Mouse (Mus musculus) right cerebral cortex, adult 18-20 months (tissue): ENCODE data around the gene Riok1.

Experiments used
- DNase-seq: peaks from one replicate; pipeline ENCODE4 v3.0.0; 2022; ENCODE audit warnings: mixed read lengths

The Riok1 gene

DNA sequence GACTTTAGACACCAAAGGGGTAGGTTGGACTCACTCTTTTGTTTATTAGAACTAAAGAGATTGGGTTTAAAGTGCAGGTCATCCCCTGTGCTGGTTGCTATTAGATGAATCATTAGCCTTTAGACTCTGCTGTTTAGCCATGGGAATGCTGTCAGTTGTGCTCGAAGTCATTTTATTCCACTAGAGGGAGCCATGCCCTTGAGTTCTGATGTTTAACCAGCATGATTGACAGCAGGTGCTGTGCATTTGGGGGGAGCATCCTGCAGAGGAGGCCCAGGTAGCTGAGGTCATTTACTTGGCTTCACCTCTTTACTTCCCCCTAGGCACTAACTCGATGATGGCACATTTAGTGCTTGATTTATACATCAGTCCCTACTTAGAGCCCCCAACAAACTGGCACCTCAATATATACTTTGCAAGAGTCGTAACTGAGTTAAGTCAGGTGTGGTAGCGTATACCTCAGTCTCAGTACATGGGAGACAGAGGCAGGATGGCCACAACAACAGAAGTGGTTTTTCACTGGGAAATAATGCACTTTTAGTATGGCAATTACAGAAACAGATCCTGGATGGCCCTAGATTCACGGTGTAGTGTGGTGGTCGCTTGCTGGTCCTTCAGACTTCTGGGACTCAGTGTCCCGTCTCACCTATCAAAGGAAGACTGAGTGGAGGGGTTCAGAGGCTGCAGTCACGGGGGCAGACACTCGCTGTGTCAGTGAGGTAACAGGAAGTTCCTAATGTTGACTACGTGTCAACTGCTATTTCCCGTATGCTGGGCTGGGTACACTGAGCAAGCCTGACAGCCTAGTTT lies 28.3 kb downstream of the Riok1 start:
- DNase-seq, result peak; percentile 24

DNA sequence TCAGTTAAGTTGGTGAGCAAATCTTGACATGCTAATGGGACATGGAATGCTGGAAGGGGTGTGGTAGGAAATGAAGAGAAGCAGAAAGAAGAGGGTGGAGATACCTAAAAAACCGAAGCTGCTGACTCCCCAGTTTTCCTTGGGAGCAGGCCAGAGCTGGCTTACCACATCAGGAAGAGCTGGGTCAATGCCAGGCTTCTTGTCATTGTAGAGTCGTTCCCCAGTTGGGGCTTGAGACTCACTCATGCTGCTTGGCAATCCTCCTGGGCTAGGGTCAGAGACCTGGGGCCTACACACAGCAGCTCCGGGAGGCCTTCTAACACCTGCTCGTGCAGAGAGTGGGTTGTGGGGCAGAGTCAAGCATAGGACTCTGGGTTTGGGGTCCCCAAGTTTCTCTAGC lies 34.1 kb downstream of the Riok1 start:
- DNase-seq, result no peak

DNA sequence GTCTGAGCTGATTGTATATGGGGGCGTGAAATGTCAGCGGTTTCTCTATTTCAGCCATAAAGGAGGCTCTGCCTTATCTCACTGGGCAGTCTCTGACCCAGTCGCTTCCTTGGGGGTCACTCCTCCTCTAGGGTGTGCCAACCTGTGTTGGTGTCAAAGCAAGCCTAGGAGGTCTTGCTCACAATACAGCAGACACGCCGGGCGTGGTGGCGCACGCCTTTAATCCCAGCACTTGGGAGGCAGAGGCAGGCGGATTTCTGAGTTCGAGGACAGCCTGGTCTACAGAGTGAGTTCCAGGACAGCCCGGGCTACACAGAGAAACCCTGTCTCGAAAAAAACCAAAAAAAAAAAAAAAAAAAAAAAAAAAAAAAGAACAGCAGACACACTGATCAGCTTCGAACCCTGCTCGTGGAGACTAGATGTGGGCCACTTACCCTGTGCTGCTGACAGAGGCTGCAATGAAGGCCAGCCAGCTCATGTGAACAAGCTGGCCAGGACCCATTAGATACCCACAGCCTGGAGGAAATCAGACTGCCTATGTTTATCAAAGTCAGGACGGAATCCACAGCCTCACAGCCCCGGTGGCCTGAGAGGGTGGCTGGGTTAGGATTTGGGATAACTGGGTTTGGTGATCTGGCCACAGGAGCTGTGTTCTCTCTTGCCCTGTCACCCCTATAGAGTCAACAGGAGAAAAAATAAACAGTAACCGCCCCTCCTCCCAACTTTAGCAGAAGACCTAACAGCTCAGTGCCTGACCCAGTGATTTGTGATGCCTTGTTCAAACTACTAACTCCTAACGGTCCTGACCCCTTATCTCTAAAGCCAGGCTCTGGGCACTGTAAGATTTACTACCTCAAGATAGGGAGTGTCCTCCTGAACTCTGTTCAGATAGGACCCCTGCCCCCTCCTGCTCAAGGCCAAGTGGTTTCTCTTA lies 36.8 kb downstream of the Riok1 start:
- DNase-seq, result no peak

DNA sequence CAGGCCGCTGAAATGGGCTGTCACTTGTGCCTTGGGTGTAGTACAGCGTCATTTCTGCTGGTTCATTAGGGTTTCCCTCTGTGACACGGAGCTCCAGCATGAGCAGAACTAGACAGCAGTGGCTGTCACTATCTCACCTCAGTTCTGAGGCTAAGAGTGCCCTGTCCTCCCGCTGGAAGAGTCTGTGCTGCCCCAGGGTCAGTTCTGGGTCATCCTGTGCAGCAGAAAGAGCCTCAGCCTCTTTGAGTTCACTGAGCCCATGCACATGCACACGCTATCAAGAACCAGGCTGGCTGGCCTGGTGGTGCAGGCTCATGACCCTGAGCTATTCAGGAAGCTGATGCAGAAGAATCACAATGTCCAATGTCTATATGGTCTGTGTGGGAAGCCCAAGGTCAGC lies 37.6 kb downstream of the Riok1 start:
- DNase-seq, result no peak

DNA sequence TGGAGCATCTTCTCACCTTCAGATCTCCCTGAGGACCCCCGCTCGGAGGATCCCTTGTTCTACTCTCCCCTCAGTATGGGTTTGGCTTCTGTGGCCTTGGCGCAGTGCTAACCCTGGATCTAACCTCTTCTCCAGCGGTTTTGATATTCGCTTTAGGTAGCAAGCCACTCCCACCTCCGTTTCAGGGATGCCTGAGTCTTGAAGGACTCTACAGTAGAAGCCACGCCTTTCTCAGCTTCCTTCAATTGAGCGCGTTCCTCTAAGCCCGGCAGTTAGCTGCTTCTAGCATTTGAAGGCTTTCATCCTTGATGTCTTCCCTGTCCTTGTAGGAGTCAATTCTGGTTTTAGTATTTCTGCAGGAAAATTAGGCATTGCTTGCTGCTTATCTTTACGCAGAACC lies 40.3 kb downstream of the Riok1 start:
- DNase-seq, result no peak

DNA sequence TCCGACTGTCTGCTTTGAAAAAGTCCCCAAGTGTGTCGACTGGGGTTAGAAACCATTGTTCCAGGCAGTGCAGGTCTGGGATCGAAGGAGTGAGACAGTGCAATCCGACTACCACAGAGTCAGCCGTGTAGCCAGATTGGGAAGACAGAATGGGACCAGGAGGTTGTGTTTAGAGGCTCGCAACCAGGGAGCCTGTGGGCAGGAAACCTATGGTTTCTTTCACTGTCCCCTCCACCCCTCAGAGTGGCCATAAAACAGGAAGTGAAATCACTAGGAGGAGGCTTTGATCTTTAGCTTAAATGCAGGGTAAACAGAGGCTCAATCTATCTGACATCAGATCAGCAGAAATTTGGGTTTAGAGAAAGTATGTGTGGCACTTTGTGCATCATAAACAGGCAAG lies 42.0 kb downstream of the Riok1 start:
- DNase-seq, result no peak

DNA sequence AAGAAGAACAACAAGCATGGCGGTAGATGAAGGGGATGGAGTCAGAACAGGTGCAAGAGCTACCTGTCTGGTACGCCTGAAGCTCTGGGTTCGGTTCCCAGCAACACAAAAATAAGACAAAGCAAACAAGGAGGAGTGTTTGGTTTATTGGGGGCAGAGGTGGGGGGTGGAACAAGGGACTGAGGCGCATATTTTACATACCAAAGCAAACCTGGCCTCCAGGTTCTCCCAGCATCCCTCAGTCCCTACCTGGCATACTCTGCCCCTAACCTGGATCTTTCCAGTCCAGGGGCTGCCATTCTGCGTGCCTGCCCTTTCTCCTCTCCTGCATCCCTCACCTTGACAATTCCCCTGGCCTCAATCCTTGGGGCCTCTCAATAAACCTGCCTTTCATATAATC lies 42.6 kb downstream of the Riok1 start:
- DNase-seq, result no peak

DNA sequence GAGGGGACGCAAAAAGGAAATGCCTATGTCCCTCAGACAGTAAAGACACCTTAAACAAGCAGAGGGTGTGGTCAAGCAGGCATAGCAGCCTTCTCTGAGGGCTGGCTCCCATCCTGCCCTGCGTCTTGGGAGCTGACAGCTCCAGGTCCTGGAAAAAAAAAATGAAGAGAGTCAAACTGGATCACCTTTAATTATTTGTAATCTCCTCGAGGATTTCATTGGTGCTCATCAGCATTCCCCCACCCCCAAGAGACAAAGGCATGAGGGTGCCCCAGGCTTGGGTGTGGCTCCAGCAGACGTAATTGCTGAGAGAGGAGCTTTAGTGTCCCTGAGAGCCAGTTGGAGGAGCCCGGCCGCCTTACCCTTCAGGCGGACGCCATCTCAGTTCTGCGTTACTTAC lies 43.2 kb downstream of the Riok1 start:
- DNase-seq, result no peak

DNA sequence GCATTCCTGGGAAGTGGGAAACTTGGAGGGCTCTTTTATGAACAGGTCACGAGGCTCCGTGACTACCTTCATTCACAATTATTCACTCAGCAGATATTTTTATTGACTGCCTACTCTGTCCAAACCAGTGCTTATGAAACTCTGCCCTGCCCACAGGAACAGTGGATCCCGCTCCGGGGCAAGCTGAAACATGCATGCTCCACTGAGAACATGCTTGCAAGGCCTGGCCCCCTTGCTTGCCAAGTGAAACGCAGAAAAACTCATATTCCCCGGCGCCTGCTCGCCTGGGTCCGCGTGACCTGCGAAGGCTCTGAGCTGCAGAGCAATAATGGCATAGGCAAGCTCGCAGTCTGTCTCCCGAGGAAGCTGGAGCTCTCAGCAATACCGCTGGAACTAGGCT lies 43.9 kb downstream of the Riok1 start:
- no peak for DNase-seq

DNA sequence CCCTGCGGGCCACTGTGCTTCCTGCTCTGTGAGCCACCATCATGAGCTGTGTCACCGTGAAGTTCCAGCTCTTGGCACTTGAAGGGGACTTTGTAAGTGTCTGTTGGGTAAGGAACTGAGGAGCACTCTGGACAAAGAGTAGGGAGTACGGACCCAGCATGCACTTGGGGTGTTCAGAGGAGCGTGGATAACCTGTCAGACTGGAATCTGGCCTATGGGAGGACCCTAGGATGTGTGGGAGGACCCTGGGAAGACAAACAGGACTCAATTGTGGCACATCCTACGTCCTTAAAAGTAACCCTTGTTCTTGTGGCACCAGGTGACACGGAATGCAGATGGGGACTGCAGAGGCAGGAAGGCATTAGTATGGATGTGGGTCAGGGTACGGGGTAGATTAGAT lies 44.4 kb downstream of the Riok1 start:
- no peak for DNase-seq

DNA sequence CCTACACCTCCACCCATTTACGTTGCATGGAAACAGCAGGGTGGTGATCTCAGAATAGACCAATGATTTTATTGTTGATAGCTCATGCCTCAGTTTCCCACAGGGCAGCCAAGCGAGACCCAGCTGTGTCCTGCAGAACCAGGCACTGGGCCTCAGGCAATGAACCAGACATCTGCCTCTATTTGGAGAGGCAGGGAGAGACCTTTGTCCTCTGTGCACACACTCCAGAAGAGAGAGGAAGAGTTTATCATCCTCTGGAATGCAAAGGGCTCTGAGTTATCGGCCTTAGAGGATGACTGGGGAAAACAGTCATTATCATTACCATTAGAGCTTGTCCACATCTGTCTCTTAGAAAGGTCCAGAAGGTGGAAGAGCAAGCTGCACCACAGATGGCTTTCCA lies 49.9 kb downstream of the Riok1 start:
- no peak for DNase-seq

DNA sequence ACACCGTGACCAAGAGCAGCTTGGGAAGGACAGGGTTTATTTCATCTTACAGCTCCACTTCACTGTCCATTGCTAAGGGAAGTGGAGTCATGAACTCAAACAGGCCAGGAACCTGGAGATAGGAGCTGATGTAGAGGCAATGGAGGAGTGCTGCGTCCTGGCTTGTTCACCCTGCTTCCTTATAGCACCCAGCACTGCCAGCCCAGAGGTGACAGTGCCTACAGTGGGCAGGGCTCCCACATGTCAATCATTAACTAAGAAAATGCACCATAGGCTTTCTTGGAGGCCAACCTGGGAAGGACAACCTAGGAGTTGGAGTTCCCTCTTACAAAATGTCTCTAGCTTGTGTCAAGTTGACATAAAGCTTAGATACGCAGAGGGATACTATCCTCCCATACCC lies 51.2 kb downstream of the Riok1 start:
- no peak for DNase-seq

DNA sequence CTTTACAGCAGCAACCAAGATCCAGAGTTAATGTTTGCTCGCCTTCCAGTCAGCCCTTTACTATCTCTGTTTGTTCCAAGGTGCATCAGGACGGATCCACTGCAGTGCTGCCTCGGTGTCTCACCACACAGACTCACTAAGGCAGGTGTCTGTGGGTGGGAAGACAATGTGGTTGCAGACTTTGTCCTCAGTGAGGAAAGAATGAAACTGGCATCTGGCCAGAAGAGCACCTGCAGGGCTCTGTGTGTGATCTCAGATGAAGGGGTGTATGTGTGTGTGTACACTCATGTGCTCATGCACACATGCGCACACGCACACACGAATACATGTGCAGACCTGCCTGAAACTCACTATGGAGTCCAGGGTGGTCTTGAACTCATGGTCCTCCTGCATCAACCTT lies 52.7 kb downstream of the Riok1 start:
- DNase-seq, result no peak

DNA sequence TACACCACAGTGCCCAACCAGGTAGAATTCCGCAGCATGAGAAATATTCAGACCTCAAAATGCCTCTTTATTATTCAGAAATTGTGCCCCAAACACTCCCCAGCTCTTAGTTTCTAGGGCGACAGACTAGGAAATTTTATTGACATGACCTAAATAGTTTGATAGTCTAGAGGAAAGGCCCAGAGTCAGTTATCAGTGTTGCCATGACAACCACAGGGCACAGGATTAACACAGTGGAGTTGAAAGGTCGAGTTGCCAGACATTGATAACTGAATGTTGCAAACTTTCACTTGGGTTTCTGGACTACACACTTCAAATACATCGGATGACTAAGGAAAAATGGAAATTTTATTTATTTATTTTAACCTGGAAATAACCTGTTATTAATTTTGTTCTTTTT lies 53.1 kb downstream of the Riok1 start:
- DNase-seq, result no peak

DNA sequence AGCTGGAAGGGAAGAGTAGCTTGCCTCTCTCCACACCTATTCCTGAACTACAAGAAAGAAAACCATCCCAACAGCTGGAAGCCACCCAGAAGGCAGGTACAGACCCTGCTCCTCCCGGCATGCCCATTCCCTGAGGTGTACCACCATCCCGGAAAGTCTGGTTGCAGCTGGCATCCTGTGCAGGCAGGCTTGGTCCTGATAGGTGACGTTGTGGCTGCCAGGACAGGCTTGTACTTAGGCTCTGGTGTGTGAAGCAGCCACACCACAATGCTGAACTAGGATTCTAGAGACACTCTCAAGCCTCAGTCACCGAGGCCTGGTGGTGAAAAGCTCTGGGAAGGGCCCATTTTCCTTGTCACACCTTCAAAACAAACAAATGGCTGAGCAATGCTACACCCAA lies 59.4 kb downstream of the Riok1 start:
- DNase-seq, result no peak

DNA sequence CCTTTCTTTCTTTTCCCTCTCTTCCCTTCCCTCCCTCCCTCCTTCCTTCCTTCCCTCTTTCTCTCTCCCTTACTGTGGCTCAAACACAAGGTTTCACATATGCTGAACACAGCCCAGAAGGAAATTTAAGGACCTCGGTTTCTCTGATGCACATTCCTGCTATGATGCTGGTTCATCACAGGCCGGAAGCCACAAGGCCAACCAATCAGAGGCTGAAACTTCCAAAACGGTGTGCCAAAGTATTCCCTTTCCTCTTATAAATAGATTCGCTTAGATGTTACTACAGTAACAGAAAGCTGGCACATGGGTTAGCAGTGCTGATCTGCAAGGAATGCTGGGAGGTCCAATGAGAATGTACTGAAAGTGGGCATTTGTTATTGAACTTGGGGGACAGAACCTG lies 66.6 kb downstream of the Riok1 start:
- no peak for DNase-seq

DNA sequence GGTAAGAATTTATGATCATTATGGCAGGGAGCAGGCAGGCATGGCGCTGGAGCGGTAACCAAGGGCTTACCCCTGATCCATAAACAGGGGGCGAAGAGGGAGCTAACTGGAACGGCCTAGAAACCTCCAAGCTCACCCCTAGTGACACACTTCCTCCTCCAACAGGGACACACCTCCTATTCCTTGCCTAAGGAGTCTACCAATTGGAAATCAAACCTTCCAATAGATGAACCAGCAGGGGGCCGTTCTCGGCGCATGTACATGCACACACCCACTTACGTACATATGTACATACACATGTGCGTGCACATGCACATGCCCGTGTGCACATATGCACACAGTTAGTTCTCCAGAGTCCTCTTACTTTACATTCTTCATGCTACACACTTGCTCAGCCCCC lies 67.7 kb downstream of the Riok1 start:
- DNase-seq, result no peak

DNA sequence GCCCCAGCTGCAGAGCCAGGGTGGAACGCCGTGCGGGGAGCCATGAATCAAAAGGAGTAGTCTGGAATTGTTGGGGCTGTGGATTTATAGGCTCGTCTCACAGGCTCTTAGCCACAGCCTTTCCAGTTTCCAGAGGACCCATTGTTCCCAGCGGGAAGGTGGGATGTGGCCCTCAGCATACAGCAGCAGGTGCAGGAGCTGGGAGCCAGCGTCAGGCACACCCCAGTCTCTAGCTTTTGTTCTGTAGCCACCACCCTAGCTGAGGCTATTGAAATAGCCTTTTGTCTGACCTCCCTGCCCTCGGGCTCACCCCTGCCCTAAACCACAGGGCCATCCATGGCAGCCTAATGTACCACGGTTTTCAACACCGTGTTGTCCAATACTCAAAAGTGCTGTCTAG lies 72.3 kb downstream of the Riok1 start:
- no peak for DNase-seq
